Mouse (Mus musculus): Measurements from ENCODE around the gene Magi3. TPM values are rescaled to one million over a fixed set of nuclear protein-coding genes. Genes with fewer than 3 reads are reported as not detected.

Gene Magi3
- polyA plus RNA-seq, 1 experiment from 2014 or later: 10.1 TPM

GRCm38 (mm10) chr3:104184270-104184669 is 35.9 kb downstream of the Magi3 start:
- Histone ChIP-seq H3K4me1 (no peaks in the 10 kb centered on the region), H3K4me3 (no peak overlapping the region), H3K27me3 (no peaks in the 10 kb centered on the region), H3K9me3 (no peaks in the 10 kb centered on the region), H3K27ac (no peak overlapping the region), H3K9ac (no peak overlapping the region), H3K4me2 (no peak overlapping the region), H3K36me3 (no peaks in the 10 kb centered on the region)
- 83% methylated on average over 2 of the region's 2 CpGs for WGBS
- no peak for ATAC-seq (ENCODE audit: borderline replicate concordance, extremely low read depth, low FRiP score, low TSS enrichment)

GRCm38 (mm10) chr3:104183656-104184055 is 36.5 kb downstream of the Magi3 start:
- no peaks in the 10 kb centered on the region for H3K4me1 ChIP-seq
- peaks cover 2% of the 10 kb centered on the region; the same call in 1 of the 2 replicates for H3K36me3 ChIP-seq
- ATAC-seq (ENCODE audit: borderline replicate concordance, extremely low read depth, low FRiP score, low TSS enrichment): no peak
- no peak overlapping the region for H3K27ac ChIP-seq
- no peaks in the 10 kb centered on the region for H3K27me3 ChIP-seq
- no peaks in the 10 kb centered on the region for H3K9me3 ChIP-seq
- no peak overlapping the region for H3K9ac ChIP-seq
- 74% methylated on average over 2 of the region's 2 CpGs for WGBS
- H3K4me2 ChIP-seq: no peak overlapping the region
- no peak overlapping the region for H3K4me3 ChIP-seq

GRCm38 (mm10) chr3:104182711-104183110 is 37.5 kb downstream of the Magi3 start:
- Histone ChIP-seq H3K27me3 (no peaks in the 10 kb centered on the region), H3K36me3 (peaks cover 5% of the 10 kb centered on the region; the same call in 1 of the 2 replicates), H3K9me3 (no peaks in the 10 kb centered on the region), H3K9ac (no peak overlapping the region), H3K27ac (no peak overlapping the region), H3K4me3 (no peak overlapping the region), H3K4me2 (no peak overlapping the region), H3K4me1 (no peaks in the 10 kb centered on the region)
- no peak for ATAC-seq (ENCODE audit: borderline replicate concordance, extremely low read depth, low FRiP score, low TSS enrichment)

- Histone ChIP-seq H3K9me3 (no peaks in the 10 kb centered on the region), H3K27ac (no peak overlapping the region), H3K4me3 (no peak overlapping the region), H3K9ac (no peak overlapping the region), H3K36me3 (no peaks in the 10 kb centered on the region), H3K4me2 (no peak overlapping the region), H3K4me1 (no peaks in the 10 kb centered on the region), H3K27me3 (no peaks in the 10 kb centered on the region)
- 60% methylated on average over 3 of the region's 3 CpGs for WGBS
- no peak for ATAC-seq (ENCODE audit: borderline replicate concordance, extremely low read depth, low FRiP score, low TSS enrichment)
Measured at GRCm38 (mm10) chr3:104161347-104161746, 58.8 kb downstream of the Magi3 start.

- WGBS: 69% methylated on average over 6 of the region's 6 CpGs
Measured at GRCm38 (mm10) chr3:104160603-104161002, 59.6 kb downstream of the Magi3 start.

GRCm38 (mm10) chr3:104150146-104150545 is 70.0 kb downstream of the Magi3 start:
- Histone ChIP-seq H3K4me3 (no peak overlapping the region), H3K27me3 (no peaks in the 10 kb centered on the region), H3K4me1 (no peaks in the 10 kb centered on the region), H3K9ac (no peak overlapping the region), H3K4me2 (no peak overlapping the region), H3K36me3 (no peaks in the 10 kb centered on the region), H3K9me3 (no peaks in the 10 kb centered on the region), H3K27ac (no peak overlapping the region)
- 49% methylated on average over 2 of the region's 2 CpGs for WGBS
- ATAC-seq (ENCODE audit: borderline replicate concordance, extremely low read depth, low FRiP score, low TSS enrichment): no peak

More at GRCm38 (mm10) chr3:104160603-104161002, 59.6 kb downstream of the Magi3 start:
- H3K9me3 ChIP-seq: no peaks in the 10 kb centered on the region
- no peaks in the 10 kb centered on the region for H3K27me3 ChIP-seq
- H3K4me1 ChIP-seq: no peaks in the 10 kb centered on the region
- H3K4me3 ChIP-seq: no peak overlapping the region
- no peak for ATAC-seq (ENCODE audit: borderline replicate concordance, extremely low read depth, low FRiP score, low TSS enrichment)
- H3K27ac ChIP-seq: no peak overlapping the region
- H3K36me3 ChIP-seq: no peaks in the 10 kb centered on the region
- H3K4me2 ChIP-seq: no peak overlapping the region
- H3K9ac ChIP-seq: no peak overlapping the region

- Histone ChIP-seq H3K9me3 (no peaks in the 10 kb centered on the region), H3K4me1 (peaks cover 7% of the 10 kb centered on the region), H3K27me3 (no peaks in the 10 kb centered on the region), H3K4me3 (no peak overlapping the region), H3K4me2 (no peak overlapping the region), H3K27ac (no peak overlapping the region), H3K9ac (no peak overlapping the region), H3K36me3 (no peaks in the 10 kb centered on the region)
- 14% methylated on average over 4 of the region's 4 CpGs for WGBS
- ATAC-seq (ENCODE audit: borderline replicate concordance, extremely low read depth, low FRiP score, low TSS enrichment): no peak
Measured at GRCm38 (mm10) chr3:104142376-104142775, 77.8 kb downstream of the Magi3 start.

- no peaks in the 10 kb centered on the region for H3K9me3 ChIP-seq
- no peak overlapping the region for H3K4me3 ChIP-seq
- no peaks in the 10 kb centered on the region for H3K27me3 ChIP-seq
- no peaks in the 10 kb centered on the region for H3K36me3 ChIP-seq
- H3K27ac ChIP-seq: no peak overlapping the region
- no peak overlapping the region for H3K9ac ChIP-seq
- ATAC-seq (ENCODE audit: borderline replicate concordance, extremely low read depth, low FRiP score, low TSS enrichment): no peak
- peaks cover 7% of the 10 kb centered on the region for H3K4me1 ChIP-seq
- no peak overlapping the region for H3K4me2 ChIP-seq
- 84% methylated on average over 4 of the region's 4 CpGs for WGBS
Measured at GRCm38 (mm10) chr3:104138953-104139450, 81.2 kb downstream of the Magi3 start.

GRCm38 (mm10) chr3:104125628-104126027 is 94.5 kb downstream of the Magi3 start:
- no peaks in the 10 kb centered on the region for H3K4me1 ChIP-seq
- no peaks in the 10 kb centered on the region for H3K36me3 ChIP-seq
- ATAC-seq (ENCODE audit: borderline replicate concordance, extremely low read depth, low FRiP score, low TSS enrichment): no peak
- no peak overlapping the region for H3K4me3 ChIP-seq
- no peaks in the 10 kb centered on the region for H3K27me3 ChIP-seq
- H3K27ac ChIP-seq: no peak overlapping the region
- H3K4me2 ChIP-seq: no peak overlapping the region
- 51% methylated on average over 1 of the region's 1 CpGs for WGBS
- no peak overlapping the region for H3K9ac ChIP-seq
- no peaks in the 10 kb centered on the region for H3K9me3 ChIP-seq

GRCm38 (mm10) chr3:104123846-104124245 is 96.3 kb downstream of the Magi3 start:
- Histone ChIP-seq H3K4me2 (no peak overlapping the region), H3K4me3 (no peak overlapping the region), H3K36me3 (no peaks in the 10 kb centered on the region), H3K27ac (no peak overlapping the region), H3K27me3 (no peaks in the 10 kb centered on the region), H3K4me1 (no peaks in the 10 kb centered on the region), H3K9ac (no peak overlapping the region), H3K9me3 (no peaks in the 10 kb centered on the region)
- whole genome bisulfite sequencing: 93% methylated on average over 1 of the region's 1 CpGs
- ATAC-seq (ENCODE audit: borderline replicate concordance, extremely low read depth, low FRiP score, low TSS enrichment): no peak

- Histone ChIP-seq H3K4me3 (no peak overlapping the region), H3K9ac (no peak overlapping the region), H3K27ac (0 out of 2 replicates have a peak overlapping the region, but pooled peaks have one; percentile 10), H3K27me3 (no peaks in the 10 kb centered on the region), H3K4me2 (no peak overlapping the region), H3K4me1 (peaks cover 13% of the 10 kb centered on the region; the same call in 1 of the 2 replicates), H3K36me3 (no peaks in the 10 kb centered on the region), H3K9me3 (no peaks in the 10 kb centered on the region)
- no peak for ATAC-seq (ENCODE audit: borderline replicate concordance, extremely low read depth, low FRiP score, low TSS enrichment)
- 23% methylated on average over 3 of the region's 3 CpGs for WGBS
Measured at GRCm38 (mm10) chr3:104109478-104109877, 110.7 kb downstream of the Magi3 start.

- WGBS: 50% methylated on average over 1 of the region's 1 CpGs
- no peak overlapping the region for H3K4me2 ChIP-seq
Measured at GRCm38 (mm10) chr3:104104942-104105341, 115.2 kb downstream of the Magi3 start.

GRCm38 (mm10) chr3:104101721-104102120 is 118.5 kb downstream of the Magi3 start:
- no peak for ATAC-seq (ENCODE audit: borderline replicate concordance, extremely low read depth, low FRiP score, low TSS enrichment)
- no peaks in the 10 kb centered on the region for H3K36me3 ChIP-seq
- H3K9ac ChIP-seq: no peak overlapping the region
- WGBS: 62% methylated on average over 3 of the region's 3 CpGs
- H3K4me3 ChIP-seq: no peak overlapping the region
- H3K27me3 ChIP-seq: no peaks in the 10 kb centered on the region
- H3K4me2 ChIP-seq: no peak overlapping the region
- H3K4me1 ChIP-seq: no peaks in the 10 kb centered on the region
- no peak overlapping the region for H3K27ac ChIP-seq
- H3K9me3 ChIP-seq: no peaks in the 10 kb centered on the region

More at GRCm38 (mm10) chr3:104104942-104105341, 115.2 kb downstream of the Magi3 start:
- H3K36me3 ChIP-seq: no peaks in the 10 kb centered on the region
- H3K27ac ChIP-seq: no peak overlapping the region
- H3K27me3 ChIP-seq: no peaks in the 10 kb centered on the region
- no peak overlapping the region for H3K9ac ChIP-seq
- H3K4me3 ChIP-seq: no peak overlapping the region
- ATAC-seq (ENCODE audit: borderline replicate concordance, extremely low read depth, low FRiP score, low TSS enrichment): no peak
- no peaks in the 10 kb centered on the region for H3K9me3 ChIP-seq
- peaks cover 9% of the 10 kb centered on the region; the same call in 1 of the 2 replicates for H3K4me1 ChIP-seq

Data from lung, embryonic 15.5 days (tissue).